Mouse (Mus musculus) lung, postnatal 14 days (tissue): ENCODE data around the gene Gpx2.

ENCODE experiments used
- DNase-seq: peaks from one replicate; pipeline ENCODE4 v3.0.0; 2021

Gene Gpx2

DNA sequence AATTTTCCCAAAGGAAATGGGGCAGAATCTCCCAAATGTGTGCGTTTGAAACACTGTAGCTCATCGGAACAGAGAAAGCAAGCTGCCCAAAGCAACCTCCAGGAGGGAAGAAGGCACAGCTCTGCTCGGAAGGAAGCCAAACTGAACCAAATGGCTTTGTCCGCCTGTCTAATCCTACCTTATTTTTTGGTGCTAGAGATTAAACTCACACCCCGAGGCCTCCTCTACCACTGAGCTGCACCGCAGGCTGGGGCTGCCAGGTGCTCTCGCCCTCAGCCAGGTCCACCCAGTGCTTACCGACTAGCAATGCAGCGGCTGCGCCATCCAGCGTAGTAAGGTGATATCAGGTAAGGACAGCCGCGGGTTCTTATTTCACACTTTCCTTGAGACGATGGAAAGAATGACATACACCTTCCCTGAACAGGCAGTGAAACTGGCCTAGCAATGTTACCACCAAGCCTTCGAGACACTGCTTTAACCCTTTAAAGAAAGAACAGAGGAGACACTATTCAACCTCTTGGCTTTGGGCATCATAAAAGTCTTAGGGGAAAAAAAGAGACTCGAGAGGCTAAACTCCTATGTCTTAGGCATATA lies 44.4 kb downstream of the Gpx2 start:
- no peak for DNase-seq
